Mouse (Mus musculus): Measurements from ENCODE around the gene Phc2. TPM values are rescaled to one million over a fixed set of nuclear protein-coding genes. Genes with fewer than 3 reads are reported as not detected.

The Phc2 gene
- polyA plus RNA-seq, 1 experiment from 2014 or later, result 107 TPM

- 38% methylated on average over 5 of the region's 5 CpGs for WGBS
- Histone ChIP-seq H3K4me1 (ENCODE audit: insufficient read depth) (peaks cover 6% of the 10 kb centered on the region), H3K9me3 (ENCODE audit: low read depth, low read length) (no peaks in the 10 kb centered on the region), H3K9ac (no peak overlapping the region), H3K36me3 (ENCODE audit: insufficient read depth) (peaks cover 61% of the 10 kb centered on the region), H3K27me3 (ENCODE audit: insufficient read depth, low read length) (no peaks in the 10 kb centered on the region), H3K4me3 (ENCODE audit: low read depth, low read length) (no peak overlapping the region), H3K4me2 (no peak overlapping the region), H3K27ac (ENCODE audit: low read depth) (no peak overlapping the region)
- ATAC-seq (ENCODE audit: insufficient read depth) (no peak), DNase-seq (no peak)
- TF ChIP-seq CTCF (IDR thresholded peaks at IDR 0.05; ENCODE audit: low read depth), result no peak
These were observed 87.4 kb downstream of the Phc2 start for GRCm38 (mm10) chr4:128741906-128742305.

DNA sequence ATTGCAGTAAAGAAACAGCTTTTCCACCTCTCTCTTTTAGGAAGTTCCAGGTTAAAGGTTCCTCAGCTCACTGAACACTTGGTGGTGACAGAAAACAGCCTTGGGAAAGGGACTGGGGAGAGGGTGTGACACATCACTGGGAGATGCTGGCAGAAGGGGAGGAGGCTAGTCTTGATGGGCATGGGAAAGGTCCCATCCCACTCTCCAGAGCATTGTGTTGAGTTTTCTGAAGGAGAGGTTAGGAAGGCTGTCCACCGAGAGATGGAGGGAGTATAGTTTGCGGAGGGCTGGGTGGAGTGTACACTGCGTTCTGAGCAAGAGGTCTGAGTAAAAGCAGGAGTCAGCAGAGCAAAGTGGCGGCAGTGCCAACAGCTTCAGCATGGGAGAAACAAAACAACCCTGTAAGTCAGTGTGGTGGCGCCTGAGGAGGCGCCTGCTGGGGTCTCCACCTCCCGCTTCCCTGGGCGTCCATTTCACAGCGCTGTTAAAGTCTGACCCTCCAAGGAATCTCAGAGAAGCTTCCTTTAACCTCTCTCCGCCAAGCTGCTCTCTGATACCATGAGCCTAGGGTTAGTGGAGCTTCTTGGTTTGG is 88.0 kb downstream of the Phc2 start:
- Histone ChIP-seq H3K36me3 (ENCODE audit: insufficient read depth) (peaks cover 63% of the 10 kb centered on the region), H3K4me3 (ENCODE audit: low read depth, low read length) (no peak overlapping the region), H3K4me1 (ENCODE audit: insufficient read depth) (no peaks in the 10 kb centered on the region), H3K27ac (ENCODE audit: low read depth) (no peak overlapping the region), H3K4me2 (no peak overlapping the region), H3K9me3 (ENCODE audit: low read depth, low read length) (no peaks in the 10 kb centered on the region), H3K27me3 (ENCODE audit: insufficient read depth, low read length) (no peaks in the 10 kb centered on the region), H3K9ac (no peak overlapping the region)
- ATAC-seq (ENCODE audit: insufficient read depth) (no peak), DNase-seq (no peak)
- no peak for TF ChIP-seq CTCF (IDR thresholded peaks at IDR 0.05; ENCODE audit: low read depth)
- 66% methylated on average over 10 of the region's 10 CpGs for WGBS

DNA sequence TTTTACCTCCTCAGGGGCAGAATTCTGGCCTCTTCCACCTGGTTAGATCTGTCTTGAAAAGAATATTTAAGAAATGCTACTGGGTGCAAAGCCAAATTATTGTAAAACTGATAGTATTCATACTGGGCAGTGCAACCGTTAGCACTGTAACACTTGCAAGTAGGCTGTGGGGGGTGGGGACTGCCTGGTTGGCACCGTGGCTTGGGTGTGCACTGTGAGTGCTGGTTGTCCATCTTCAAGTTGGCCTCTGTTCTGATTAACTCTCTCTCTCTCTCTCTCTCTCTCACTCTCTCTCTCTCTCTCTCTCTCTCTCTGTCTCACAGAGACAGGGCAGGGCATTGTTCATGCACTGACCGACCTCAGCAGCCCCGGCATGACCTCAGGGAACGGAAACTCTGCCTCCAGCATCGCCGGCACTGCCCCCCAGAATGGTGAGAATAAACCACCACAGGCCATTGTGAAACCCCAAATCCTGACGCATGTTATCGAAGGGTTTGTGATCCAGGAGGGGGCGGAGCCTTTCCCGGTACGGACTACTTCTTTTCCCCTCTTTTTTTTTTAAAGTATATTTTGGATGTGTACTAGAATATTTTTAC is 88.6 kb downstream of the Phc2 start:
- Histone ChIP-seq H3K4me3 (ENCODE audit: low read depth, low read length) (no peak overlapping the region), H3K27me3 (ENCODE audit: insufficient read depth, low read length) (no peaks in the 10 kb centered on the region), H3K9me3 (ENCODE audit: low read depth, low read length) (no peaks in the 10 kb centered on the region), H3K4me1 (ENCODE audit: insufficient read depth) (no peaks in the 10 kb centered on the region), H3K27ac (ENCODE audit: low read depth) (no peak overlapping the region), H3K9ac (no peak overlapping the region), H3K36me3 (ENCODE audit: insufficient read depth) (peaks cover 68% of the 10 kb centered on the region), H3K4me2 (no peak overlapping the region)
- no peak for ATAC-seq (ENCODE audit: insufficient read depth)
- no peak for DNase-seq
- no peak for TF ChIP-seq CTCF (IDR thresholded peaks at IDR 0.05; ENCODE audit: low read depth)
- 76% methylated on average over 12 of the region's 12 CpGs for WGBS

DNA sequence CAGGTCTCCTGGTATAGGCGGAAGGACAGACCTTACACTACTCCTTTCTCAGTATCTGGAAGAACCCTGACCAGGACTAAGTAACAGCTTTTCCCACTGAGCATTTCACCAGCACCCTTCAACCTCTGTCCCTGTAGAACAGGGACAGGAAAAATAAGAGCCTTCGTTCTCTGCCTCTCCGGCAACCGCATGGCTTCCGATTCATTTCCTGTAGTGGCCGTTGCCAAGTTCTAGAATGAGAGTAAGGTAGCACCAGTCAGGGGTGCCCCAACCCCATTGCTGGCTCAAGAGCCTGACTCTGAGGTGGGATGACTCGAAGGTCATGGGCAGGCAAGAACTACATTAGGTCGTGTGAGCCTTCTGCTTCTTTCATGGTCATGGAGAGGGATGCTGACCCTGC is 90.7 kb downstream of the Phc2 start:
- no peak overlapping the region for H3K9ac ChIP-seq
- H3K9me3 ChIP-seq (ENCODE audit: low read depth, low read length), result no peaks in the 10 kb centered on the region
- no peak overlapping the region for H3K4me2 ChIP-seq
- H3K27ac ChIP-seq (ENCODE audit: low read depth), result no peak overlapping the region
- no peaks in the 10 kb centered on the region for H3K4me1 ChIP-seq (ENCODE audit: insufficient read depth)
- H3K36me3 ChIP-seq (ENCODE audit: insufficient read depth), result peaks cover 84% of the 10 kb centered on the region
- ATAC-seq (ENCODE audit: insufficient read depth) (no peak), DNase-seq (no peak)
- no peaks in the 10 kb centered on the region for H3K27me3 ChIP-seq (ENCODE audit: insufficient read depth, low read length)
- TF ChIP-seq CTCF (IDR thresholded peaks at IDR 0.05; ENCODE audit: low read depth), result no peak
- WGBS, result 82% methylated on average over 8 of the region's 8 CpGs
- no peak overlapping the region for H3K4me3 ChIP-seq (ENCODE audit: low read depth, low read length)

- no peak for TF ChIP-seq CTCF (IDR thresholded peaks at IDR 0.05; ENCODE audit: low read depth)
- no peak overlapping the region for H3K4me3 ChIP-seq (ENCODE audit: low read depth, low read length)
- 71% methylated on average over 22 of the region's 22 CpGs for WGBS
- H3K4me1 ChIP-seq (ENCODE audit: insufficient read depth), result no peaks in the 10 kb centered on the region
- H3K4me2 ChIP-seq, result no peak overlapping the region
- peaks cover 100% of the 10 kb centered on the region for H3K36me3 ChIP-seq (ENCODE audit: insufficient read depth)
- no peaks in the 10 kb centered on the region for H3K9me3 ChIP-seq (ENCODE audit: low read depth, low read length)
- no peaks in the 10 kb centered on the region for H3K27me3 ChIP-seq (ENCODE audit: insufficient read depth, low read length)
- peak; percentile 58 for DNase-seq
- ATAC-seq (ENCODE audit: insufficient read depth), result no peak
- H3K9ac ChIP-seq, result no peak overlapping the region
- no peak overlapping the region for H3K27ac ChIP-seq (ENCODE audit: low read depth)
These were observed 93.2 kb downstream of the Phc2 start for GRCm38 (mm10) chr4:128747614-128748270.

GRCm38 (mm10) chr4:128748309-128748708 is 93.8 kb downstream of the Phc2 start:
- DNase-seq, result no peak
- 87% methylated on average over 7 of the region's 7 CpGs for WGBS
- Histone ChIP-seq H3K4me3 (ENCODE audit: low read depth, low read length) (no peak overlapping the region), H3K27me3 (ENCODE audit: insufficient read depth, low read length) (no peaks in the 10 kb centered on the region), H3K9me3 (ENCODE audit: low read depth, low read length) (no peaks in the 10 kb centered on the region), H3K9ac (no peak overlapping the region), H3K27ac (ENCODE audit: low read depth) (no peak overlapping the region), H3K4me2 (no peak overlapping the region), H3K36me3 (ENCODE audit: insufficient read depth) (peaks cover 100% of the 10 kb centered on the region), H3K4me1 (ENCODE audit: insufficient read depth) (no peaks in the 10 kb centered on the region)
- no peak for TF ChIP-seq CTCF (IDR thresholded peaks at IDR 0.05; ENCODE audit: low read depth)
- ATAC-seq (ENCODE audit: insufficient read depth), result no peak

- Histone ChIP-seq H3K27ac (ENCODE audit: low read depth) (no peak overlapping the region), H3K9ac (no peak overlapping the region), H3K4me3 (ENCODE audit: low read depth, low read length) (no peak overlapping the region), H3K4me2 (no peak overlapping the region), H3K27me3 (ENCODE audit: insufficient read depth, low read length) (no peaks in the 10 kb centered on the region), H3K9me3 (ENCODE audit: low read depth, low read length) (no peaks in the 10 kb centered on the region), H3K4me1 (ENCODE audit: insufficient read depth) (no peaks in the 10 kb centered on the region), H3K36me3 (ENCODE audit: insufficient read depth) (peaks cover 94% of the 10 kb centered on the region)
- DNase-seq (peak; percentile 57), ATAC-seq (ENCODE audit: insufficient read depth) (no peak)
- WGBS, result 59% methylated on average over 5 of the region's 5 CpGs
- peak; percentile 59 for TF ChIP-seq CTCF (IDR thresholded peaks at IDR 0.05; ENCODE audit: low read depth)
These were observed 96.5 kb downstream of the Phc2 start for GRCm38 (mm10) chr4:128751006-128751405.

All from lung, embryonic 14.5 days (tissue).